Mouse (Mus musculus): ENCODE results near the gene Nlgn1. TPM values are rescaled to one million over a fixed set of nuclear protein-coding genes. Genes with fewer than 3 reads are reported as not detected.

The Nlgn1 gene
- total and polyA plus RNA-seq, 3 experiments = 0.04 TPM; not detected in 2

DNA sequence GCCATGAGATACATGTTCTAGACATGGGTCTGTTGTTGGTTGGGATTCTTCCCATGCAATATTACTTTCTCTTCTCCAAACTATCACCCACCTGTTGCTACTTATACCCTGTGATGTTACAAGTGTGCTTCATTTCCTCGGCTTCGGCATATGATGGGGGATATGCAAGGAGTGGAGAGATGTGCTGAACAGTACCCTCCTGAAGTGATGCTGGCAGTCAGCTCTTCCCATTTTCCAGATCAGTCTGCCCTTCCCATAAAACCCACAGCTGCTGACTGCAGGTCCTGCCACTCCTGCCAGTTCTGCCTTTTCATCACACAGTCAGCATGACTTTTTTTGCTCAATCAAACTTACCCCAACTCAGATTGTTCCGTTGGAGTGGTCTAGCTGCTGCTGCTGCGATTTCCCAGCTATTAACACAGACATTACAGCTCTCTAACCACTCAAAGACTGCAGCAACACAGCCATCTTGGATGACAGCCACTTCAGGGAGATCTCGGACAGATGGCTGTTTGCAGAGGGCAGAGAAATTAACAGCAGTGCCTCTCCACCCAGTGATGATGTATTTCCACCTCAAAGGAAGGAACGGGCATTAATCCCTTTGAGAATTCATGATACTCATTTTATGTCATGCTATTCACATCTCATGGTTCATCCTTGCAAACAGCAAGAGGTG is 643.3 kb downstream of the Nlgn1 start:
- Histone ChIP-seq H3K27me3 (ENCODE audit: control insufficient read depth, insufficient read depth, low read length) (no peaks in the 10 kb centered on the region), H3K4me1 (ENCODE audit: control insufficient read depth, insufficient read depth, low read length) (no peaks in the 10 kb centered on the region), H3K4me3 (no peak overlapping the region), H3K79me2 (replicated peaks; ENCODE audit: control insufficient read depth, insufficient read depth, low read length) (no peaks in the 10 kb centered on the region), H3K36me3 (ENCODE audit: control insufficient read depth, insufficient read depth, low read length) (no peaks in the 10 kb centered on the region), H3K9ac (ENCODE audit: low read depth, low read length) (no peak overlapping the region), H3K27ac (no peak overlapping the region)
- 67% methylated on average over 6 of the region's 6 CpGs for WGBS
- intact Hi-C loops (cut with DNase I) = no loop called here
- TF ChIP-seq CTCF (IDR thresholded peaks at IDR 0.05) = no peak
- TF ChIP-seq EP300 (IDR thresholded peaks at IDR 0.05; ENCODE audit: insufficient read depth, low read depth, low read length) = no peak
- no peak for DNase-seq

DNA sequence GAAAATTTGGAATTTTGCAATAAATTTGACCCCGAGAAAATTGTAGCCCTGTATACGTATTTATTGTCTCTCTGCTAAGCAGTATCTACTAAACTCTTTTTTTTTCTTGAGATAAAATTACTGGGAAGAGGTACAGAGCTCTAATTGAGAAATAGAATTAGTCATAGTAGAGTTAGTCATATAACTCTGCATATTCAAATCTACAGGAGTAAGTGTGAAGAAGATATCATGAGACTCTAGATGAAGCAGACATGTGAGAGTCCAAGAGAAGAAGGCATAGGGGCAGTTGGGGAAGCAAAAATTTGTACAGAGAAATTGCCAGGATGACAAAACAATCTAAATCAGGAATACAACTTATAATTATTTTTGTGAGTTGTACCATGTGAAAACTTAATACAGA is 648.6 kb downstream of the Nlgn1 start:
- no peak for TF ChIP-seq CTCF (IDR thresholded peaks at IDR 0.05)
- no peak for TF ChIP-seq EP300 (IDR thresholded peaks at IDR 0.05; ENCODE audit: insufficient read depth, low read depth, low read length)
- TF ChIP-seq POLR2A (IDR thresholded peaks at IDR 0.05; ENCODE audit: insufficient read depth, low read depth, low read length) = no peak
- no peak overlapping the region for H3K4me3 ChIP-seq
- no peaks in the 10 kb centered on the region for H3K36me3 ChIP-seq (ENCODE audit: control insufficient read depth, insufficient read depth, low read length)
- H3K9ac ChIP-seq (ENCODE audit: low read depth, low read length) = no peak overlapping the region
- H3K27me3 ChIP-seq (ENCODE audit: control insufficient read depth, insufficient read depth, low read length) = no peaks in the 10 kb centered on the region
- no peaks in the 10 kb centered on the region for H3K79me2 ChIP-seq (replicated peaks; ENCODE audit: control insufficient read depth, insufficient read depth, low read length)
- no peak overlapping the region for H3K27ac ChIP-seq
- no peaks in the 10 kb centered on the region for H3K4me1 ChIP-seq (ENCODE audit: control insufficient read depth, insufficient read depth, low read length)
- 77% methylated on average over 2 of the region's 2 CpGs for WGBS
- intact Hi-C loops (cut with DNase I) = no loop called here
- DNase-seq = no peak

DNA sequence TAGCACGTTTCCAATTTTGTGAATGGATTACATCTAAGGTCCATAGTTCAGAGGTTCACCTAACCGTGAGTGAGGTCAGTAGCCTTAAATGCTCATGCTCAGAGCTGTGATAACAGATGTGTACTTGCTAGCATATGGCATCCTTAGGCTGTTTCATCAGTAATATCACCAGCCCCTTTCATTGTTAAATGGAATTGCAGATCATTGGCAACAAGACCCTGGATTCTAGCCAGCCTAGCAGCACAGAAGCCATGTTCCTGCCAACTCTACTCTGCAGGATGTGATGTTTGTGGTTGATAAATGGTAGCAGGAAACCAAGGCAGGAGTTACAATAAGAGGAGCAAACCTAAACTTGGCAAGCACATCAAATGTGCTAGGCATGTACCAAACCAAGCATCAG is 652.9 kb downstream of the Nlgn1 start:
- no peaks in the 10 kb centered on the region for H3K4me1 ChIP-seq (ENCODE audit: control insufficient read depth, insufficient read depth, low read length)
- no peaks in the 10 kb centered on the region for H3K36me3 ChIP-seq (ENCODE audit: control insufficient read depth, insufficient read depth, low read length)
- H3K27ac ChIP-seq = no peak overlapping the region
- intact Hi-C loops (cut with DNase I) = no loop called here
- no peaks in the 10 kb centered on the region for H3K79me2 ChIP-seq (replicated peaks; ENCODE audit: control insufficient read depth, insufficient read depth, low read length)
- TF ChIP-seq CTCF (IDR thresholded peaks at IDR 0.05) (no peak), EP300 (IDR thresholded peaks at IDR 0.05; ENCODE audit: insufficient read depth, low read depth, low read length) (no peak), POLR2A (IDR thresholded peaks at IDR 0.05; ENCODE audit: insufficient read depth, low read depth, low read length) (no peak)
- 37% methylated on average over 2 of the region's 2 CpGs for WGBS
- H3K9ac ChIP-seq (ENCODE audit: low read depth, low read length) = no peak overlapping the region
- peak in 1 of 2 experiments; percentile 10 for DNase-seq
- H3K27me3 ChIP-seq (ENCODE audit: control insufficient read depth, insufficient read depth, low read length) = no peaks in the 10 kb centered on the region
- H3K4me3 ChIP-seq = no peak overlapping the region

DNA sequence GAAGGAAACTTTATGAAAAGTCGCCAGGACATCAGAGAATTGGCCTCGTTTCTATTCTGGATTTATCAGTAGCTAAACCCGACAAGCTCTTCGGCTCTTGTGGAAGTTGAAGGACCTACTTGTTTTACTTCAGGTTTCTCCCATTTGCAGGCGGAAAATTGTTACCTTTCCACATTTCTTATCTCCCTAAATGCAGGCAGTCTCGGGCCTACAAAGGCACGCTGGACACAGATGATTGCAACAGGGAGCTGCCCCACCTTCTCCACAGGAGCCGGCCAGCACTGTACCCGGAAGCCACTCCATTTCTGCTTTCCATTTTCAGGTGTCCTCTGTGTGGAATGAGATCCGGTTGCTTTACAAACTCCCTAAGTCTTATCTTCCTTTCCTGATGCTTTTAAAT is 656.4 kb downstream of the Nlgn1 start:
- intact Hi-C loops (cut with DNase I) = no loop called here
- TF ChIP-seq POLR2A (IDR thresholded peaks at IDR 0.05; ENCODE audit: insufficient read depth, low read depth, low read length) (no peak), EP300 (IDR thresholded peaks at IDR 0.05; ENCODE audit: insufficient read depth, low read depth, low read length) (no peak), CTCF (IDR thresholded peaks at IDR 0.05) (no peak)
- H3K4me1 ChIP-seq (ENCODE audit: control insufficient read depth, insufficient read depth, low read length) = no peaks in the 10 kb centered on the region
- DNase-seq = no peak
- H3K9ac ChIP-seq (ENCODE audit: low read depth, low read length) = no peak overlapping the region
- no peaks in the 10 kb centered on the region for H3K36me3 ChIP-seq (ENCODE audit: control insufficient read depth, insufficient read depth, low read length)
- no peak overlapping the region for H3K27ac ChIP-seq
- no peak overlapping the region for H3K4me3 ChIP-seq
- no peaks in the 10 kb centered on the region for H3K79me2 ChIP-seq (replicated peaks; ENCODE audit: control insufficient read depth, insufficient read depth, low read length)
- no peaks in the 10 kb centered on the region for H3K27me3 ChIP-seq (ENCODE audit: control insufficient read depth, insufficient read depth, low read length)
- 58% methylated on average over 10 of the region's 10 CpGs for WGBS

DNA sequence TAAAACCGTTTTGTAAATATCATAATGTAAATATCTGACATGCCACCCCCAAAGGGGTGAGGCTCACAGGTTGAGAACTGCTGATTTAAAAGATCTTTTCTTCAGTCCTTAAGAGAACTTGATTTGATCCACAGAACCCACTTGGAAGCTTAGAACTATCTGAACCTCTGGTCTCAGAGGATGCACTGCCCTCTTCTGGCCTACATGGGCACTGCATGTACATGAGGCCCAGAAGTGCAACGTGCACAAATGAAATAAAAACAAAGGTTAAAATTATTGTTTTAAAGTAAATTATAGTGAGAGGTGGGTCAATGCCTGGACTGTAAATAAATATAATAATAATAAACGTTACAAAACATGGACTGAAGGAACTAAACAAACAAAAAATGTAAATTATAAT is 657.2 kb downstream of the Nlgn1 start:
- Histone ChIP-seq H3K27me3 (ENCODE audit: control insufficient read depth, insufficient read depth, low read length) (no peaks in the 10 kb centered on the region), H3K4me1 (ENCODE audit: control insufficient read depth, insufficient read depth, low read length) (no peaks in the 10 kb centered on the region), H3K4me3 (no peak overlapping the region), H3K9ac (ENCODE audit: low read depth, low read length) (no peak overlapping the region), H3K27ac (no peak overlapping the region), H3K36me3 (ENCODE audit: control insufficient read depth, insufficient read depth, low read length) (no peaks in the 10 kb centered on the region), H3K79me2 (replicated peaks; ENCODE audit: control insufficient read depth, insufficient read depth, low read length) (no peaks in the 10 kb centered on the region)
- TF ChIP-seq EP300 (IDR thresholded peaks at IDR 0.05; ENCODE audit: insufficient read depth, low read depth, low read length) (no peak), CTCF (IDR thresholded peaks at IDR 0.05) (peak; percentile 85)
- WGBS = 53% methylated on average over 3 of the region's 3 CpGs
- intact Hi-C loops (cut with DNase I) = no loop called here
- no peak for DNase-seq

DNA sequence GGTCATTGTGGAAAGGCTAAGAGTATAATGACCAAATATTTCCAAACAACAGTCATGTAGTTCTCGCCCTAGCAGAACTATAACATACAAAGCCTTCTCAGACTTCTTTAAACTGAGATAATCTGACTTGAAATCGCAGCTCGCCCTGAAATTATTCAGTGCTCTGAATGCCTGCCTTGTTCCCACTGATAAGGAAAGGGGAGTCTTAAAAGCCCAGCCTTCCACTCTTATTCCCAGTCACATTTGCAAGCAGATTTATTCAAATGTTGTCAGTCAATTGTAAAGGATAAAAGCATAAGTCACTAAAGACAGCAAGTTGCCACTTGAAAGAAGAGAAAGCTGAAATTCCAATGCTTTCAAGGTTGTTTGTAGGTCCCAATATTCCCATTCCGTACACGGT is 658.9 kb downstream of the Nlgn1 start:
- Histone ChIP-seq H3K36me3 (ENCODE audit: control insufficient read depth, insufficient read depth, low read length) (no peaks in the 10 kb centered on the region), H3K27ac (no peak overlapping the region), H3K9ac (ENCODE audit: low read depth, low read length) (no peak overlapping the region), H3K27me3 (ENCODE audit: control insufficient read depth, insufficient read depth, low read length) (no peaks in the 10 kb centered on the region), H3K4me3 (no peak overlapping the region), H3K79me2 (replicated peaks; ENCODE audit: control insufficient read depth, insufficient read depth, low read length) (no peaks in the 10 kb centered on the region), H3K4me1 (ENCODE audit: control insufficient read depth, insufficient read depth, low read length) (no peaks in the 10 kb centered on the region)
- no peak for TF ChIP-seq POLR2A (IDR thresholded peaks at IDR 0.05; ENCODE audit: insufficient read depth, low read depth, low read length)
- TF ChIP-seq CTCF (IDR thresholded peaks at IDR 0.05) = no peak
- TF ChIP-seq EP300 (IDR thresholded peaks at IDR 0.05; ENCODE audit: insufficient read depth, low read depth, low read length) = no peak
- no peak for DNase-seq
- WGBS = 51% methylated on average over 5 of the region's 5 CpGs
- intact Hi-C loops (cut with DNase I) = no loop called here
